Comparison of ENCODE assay signal across 15 mouse cellular contexts in genomic region chr17:31429402-31429801, GRCm38 (mm10). TPM values are rescaled to one million over a fixed set of nuclear protein-coding genes. Genes with fewer than 3 reads are reported as not detected.
DNase-seq lines count a peak whose midpoint lies in the region; ATAC-seq and TF ChIP-seq lines count a peak whose summit lies in the region.
"Had no signal": no experiment of that assay in that cellular context is flagged by ENCODE, and none has a peak within 500 bp of the region (broad histone marks: within the 10 kb centered on the region; RNA-seq: fewer than 3 reads in every experiment).

No protein-coding gene starts in this region.

- no peak for ATAC-seq in liver, embryonic 14.5 days (ENCODE audit: insufficient read depth)
- 0 out of 2 replicates have a peak, but pooled peaks have one; percentile 42 for ATAC-seq in erythroid progenitor cell, adult 5-6 weeks (replicated peaks; ENCODE audit: low FRiP score, poor library complexity, severe bottlenecking)
- no peak for ATAC-seq in midbrain, embryonic 11.5 days (ENCODE audit: low FRiP score)

- no peaks in the 10 kb centered on the region for H3K36me3 ChIP-seq in liver, embryonic 14.5 days (replicated peaks; ENCODE audit: control insufficient read depth, insufficient read depth, low read depth)
- H3K36me3 ChIP-seq in ES-E14 (ENCODE audit: control insufficient read depth, insufficient read depth, low read length, poor library complexity, severe bottlenecking), result peaks cover 2% of the 10 kb centered on the region; the same call in 1 of the 2 replicates
- H3K36me3 ChIP-seq in midbrain, embryonic 11.5 days (ENCODE audit: control insufficient read depth, insufficient read depth, low read length), result peaks cover 3% of the 10 kb centered on the region

- DNase-seq in adrenal gland, postnatal 14 days, result peak; percentile 13
- no peak for DNase-seq in adrenal gland, postnatal 10 days
- DNase-seq in liver, embryonic 14.5 days (ENCODE audit: low read depth in 3 of 3, low spot score in 3 of 3), result no peak
- DNase-seq in liver (no peak), ES-E14 (ENCODE audit: low read depth, low spot score) (peak; percentile 50)
- DNase-seq in midbrain, embryonic 11.5 days (ENCODE audit: low spot score, missing footprints), result no peak
- no peak for DNase-seq in spleen, adult 12 weeks (ENCODE audit: low spot score)
- DNase-seq: cerebellum, postnatal 14 days; gastrocnemius, postnatal 14 days; heart, postnatal 14 days; left cerebral cortex, postnatal 4 days; right cerebral cortex, postnatal 4 days had no signal

- H3K4me2 ChIP-seq in liver, embryonic 14.5 days (ENCODE audit: low read depth), result no peak overlapping the region
- no peak overlapping the region for H3K4me2 ChIP-seq in midbrain, embryonic 11.5 days
- H3K4me2 ChIP-seq: neural tube, embryonic 12.5 days had no signal

- no peaks in the 10 kb centered on the region for H3K27me3 ChIP-seq in liver, embryonic 14.5 days (ENCODE audit: control insufficient read depth, insufficient read depth, low read length)
- no peaks in the 10 kb centered on the region for H3K27me3 ChIP-seq in midbrain, embryonic 11.5 days (ENCODE audit: control insufficient read depth, insufficient read depth, low read length)
- H3K27me3 ChIP-seq: neural tube, embryonic 12.5 days had no signal

- WGBS in liver, embryonic 14.5 days (ENCODE audit: insufficient replicate concordance), result 60% methylated on average over 2 of the region's 2 CpGs
- 92% methylated on average over 2 of the region's 2 CpGs for WGBS in midbrain, embryonic 11.5 days

- H3K4me3 ChIP-seq in liver, embryonic 14.5 days (ENCODE audit: insufficient read depth in 1 of 2, low read depth in 2 of 2, low read length in 2 of 2), result no peak overlapping the region
- H3K4me3 ChIP-seq in ES-E14 (ENCODE audit: insufficient read depth in 1 of 2, low read depth in 1 of 2, low read length in 2 of 2, poor library complexity in 1 of 2, severe bottlenecking in 1 of 2), result no peak overlapping the region
- H3K4me3 ChIP-seq in midbrain, embryonic 11.5 days (ENCODE audit: low read depth, low read length), result no peak overlapping the region
- H3K4me3 ChIP-seq: erythroblast, embryonic 14.5 days; neural tube, embryonic 12.5 days had no signal

- no peak for TF ChIP-seq EP300 in liver, embryonic 14.5 days (IDR thresholded peaks at IDR 0.05; ENCODE audit: low read depth)

- no peak overlapping the region for H3K9ac ChIP-seq in liver, embryonic 14.5 days (replicated peaks)
- H3K9ac ChIP-seq in ES-E14 (ENCODE audit: insufficient read depth, low read depth, low read length, poor library complexity, severe bottlenecking), result no peak overlapping the region
- no peak overlapping the region for H3K9ac ChIP-seq in midbrain, embryonic 11.5 days (ENCODE audit: low read length)
- H3K9ac ChIP-seq: neural tube, embryonic 12.5 days had no signal

- no peaks in the 10 kb centered on the region for H3K4me1 ChIP-seq in liver, embryonic 14.5 days (replicated peaks; ENCODE audit: control insufficient read depth in 2 of 2, insufficient read depth in 2 of 2, low read length in 1 of 2)
- H3K4me1 ChIP-seq in ES-E14 (ENCODE audit: control insufficient read depth in 2 of 2, insufficient read depth in 2 of 2, low read length in 2 of 2, poor library complexity in 1 of 2), result peaks cover 2 to 37% of the 10 kb centered on the region in 2 experiments; a peak in 3 of 4 replicates
- peaks cover 14% of the 10 kb centered on the region for H3K4me1 ChIP-seq in midbrain, embryonic 11.5 days (ENCODE audit: control insufficient read depth, insufficient read depth, low read length)

- no peaks in the 10 kb centered on the region for H3K9me3 ChIP-seq in liver, embryonic 14.5 days (ENCODE audit: control insufficient read depth, low read length)
- H3K9me3 ChIP-seq in ES-E14 (ENCODE audit: control insufficient read depth, insufficient read depth, low read depth, low read length), result no peaks in the 10 kb centered on the region
- peaks cover 8% of the 10 kb centered on the region; the same call in 1 of the 2 replicates for H3K9me3 ChIP-seq in midbrain, embryonic 11.5 days (ENCODE audit: control insufficient read depth, low read length)

- no peak overlapping the region for H3K27ac ChIP-seq in liver, embryonic 14.5 days
- no peak overlapping the region for H3K27ac ChIP-seq in ES-E14 (ENCODE audit: insufficient read depth, low read depth, low read length, poor library complexity, severe bottlenecking)
- no peak overlapping the region for H3K27ac ChIP-seq in midbrain, embryonic 11.5 days (ENCODE audit: low read depth, low read length)
- H3K27ac ChIP-seq: neural tube, embryonic 12.5 days had no signal

- peak; percentile 86 for TF ChIP-seq CTCF in liver, embryonic 14.5 days (IDR thresholded peaks at IDR 0.05; ENCODE audit: low read depth)

- in situ Hi-C loops in ES-E14 (cut with MboI; ENCODE audit: low sequenced_read_pairs in 2 of 2, unreplicated experiment in 2 of 2), result no loop called here

TF ChIP-seq in ES-E14, 5 proteins besides CTCF, POLR2A, EP300 and RAD21:
- 0 out of 2 replicates have a peak, but pooled peaks have one; percentile 22 for TF ChIP-seq ZC3H11A (IDR thresholded peaks at IDR 0.05; ENCODE audit: borderline replicate concordance, low read depth, low read length)
- TF ChIP-seq MAFK (IDR thresholded peaks at IDR 0.05; ENCODE audit: insufficient read depth, low read depth, low read length), result no peak
TF ChIP-seq in ES-E14: peak in this region for 1.

RNA-seq across cellular contexts. Expression of gene Pde9a, which starts 43.4 kb away (rescaled TPM):
- 5.2 and 8.5 TPM in 2 replicates for total RNA-seq in adrenal gland, postnatal 14 days (2021)
- 10 to 100 TPM in 1 of 2 experiments, 1 to 10 TPM in 1; 7.9 to 12.7 TPM for total RNA-seq in adrenal gland, postnatal 10 days (2021)
- 3.6 TPM in 2 replicates for polyA plus RNA-seq in liver, embryonic 14.5 days (2012; rRNA removed)
- 2.8 and 3.4 TPM in 2 replicates for polyA plus RNA-seq in liver, embryonic 14.5 days (2014; fragmentation: Nextera tagmentation; extraction: Ambion mirVana)
- total RNA-seq in ES-E14 (2012; rRNA removed), result 3.9 and 6.9 TPM in 2 replicates
- total RNA-seq in erythroid progenitor cell, adult 5-6 weeks (2015; ENCODE audit: low replicate concordance), result not detected in 2 replicates
- total RNA-seq in erythroid progenitor cell, adult 5-6 weeks (2017; ENCODE audit: low replicate concordance), result not detected in 2 replicates
- 23.4 and 23.5 TPM in 2 replicates for polyA plus RNA-seq in midbrain, embryonic 11.5 days (2014; fragmentation: Nextera tagmentation; extraction: Ambion mirVana)
- polyA plus RNA-seq: erythroblast, embryonic 14.5 days had no signal

Comparison
In these comparisons a context has a peak if more than half of its experiments do, and no peak if none do; other contexts are left out.
1. DNase-seq: peak in adrenal gland, postnatal 14 days (single experiment) and ES-E14 (single experiment); none in adrenal gland, postnatal 10 days (single experiment), liver, embryonic 14.5 days (0 of 3), liver (single experiment), midbrain, embryonic 11.5 days (single experiment) and spleen, adult 12 weeks (single experiment).